In the genomic region with DNA sequence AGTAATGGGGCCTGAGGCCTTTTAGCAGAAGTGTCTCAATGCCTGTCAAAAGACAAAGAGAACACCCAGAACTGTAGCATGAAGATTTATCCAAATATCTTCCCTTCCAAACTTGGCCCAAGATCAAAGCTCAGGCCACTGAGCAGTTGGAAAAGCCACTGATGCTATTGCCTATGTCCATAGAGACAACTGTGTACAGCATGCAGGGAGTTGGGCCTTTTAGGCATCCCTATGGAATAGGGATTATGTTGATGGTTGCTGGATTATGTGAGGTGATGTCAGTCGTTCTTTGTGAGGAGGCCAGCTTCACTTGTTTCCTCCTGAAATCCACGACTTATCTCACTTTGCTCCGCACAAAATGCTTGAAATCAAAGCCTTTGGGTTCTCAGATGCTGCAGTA, we compare ENCODE assay signal across 34 mouse cellular contexts.
"Had no signal": no experiment of that assay in that cellular context is flagged by ENCODE, and none has a peak within 500 bp of the region (broad histone marks: within the 10 kb centered on the region; RNA-seq: fewer than 3 reads in every experiment).

No protein-coding gene starts in this region.

- H3K4me2 ChIP-seq: heart, embryonic 12.5 days; heart, embryonic 13.5 days; heart, embryonic 15.5 days; hindbrain, embryonic 12.5 days; hindbrain, embryonic 13.5 days; hindbrain, embryonic 14.5 days; hindbrain, embryonic 15.5 days; intestine, embryonic 15.5 days; kidney, embryonic 15.5 days had no signal

- H3K4me3 ChIP-seq: heart, embryonic 10.5 days; heart, embryonic 12.5 days; heart, embryonic 13.5 days; heart, embryonic 15.5 days; hindbrain, embryonic 10.5 days; hindbrain, embryonic 12.5 days; hindbrain, embryonic 13.5 days; hindbrain, embryonic 15.5 days; intestine, embryonic 15.5 days; kidney, embryonic 15.5 days; layer of hippocampus, adult 2 months had no signal

- H3K9me3 ChIP-seq: heart, embryonic 10.5 days; heart, embryonic 12.5 days; heart, embryonic 13.5 days; heart, embryonic 15.5 days; hindbrain, embryonic 10.5 days; hindbrain, embryonic 12.5 days; hindbrain, embryonic 13.5 days; hindbrain, embryonic 15.5 days; intestine, embryonic 15.5 days; kidney, embryonic 15.5 days had no signal

- H3K36me3 ChIP-seq: heart, embryonic 10.5 days; heart, embryonic 12.5 days; heart, embryonic 13.5 days; heart, embryonic 15.5 days; hindbrain, embryonic 10.5 days; hindbrain, embryonic 12.5 days; hindbrain, embryonic 13.5 days; hindbrain, embryonic 15.5 days; intestine, embryonic 15.5 days; kidney, embryonic 15.5 days had no signal

- DNase-seq: heart, postnatal 10 days; heart, postnatal 14 days; heart, postnatal 36 days; heart, postnatal 4 days; kidney, adult 11 months; kidney, adult 18-20 months; kidney, adult 2 months; kidney, adult 8-10 months; kidney, adult 9 months; kidney, postnatal 10 days; kidney, postnatal 14 days; kidney, postnatal 25 days; kidney, postnatal 36 days; kidney, postnatal 4 days; layer of hippocampus, adult 9-11 months; layer of hippocampus, postnatal 36 days had no signal

- H3K27me3 ChIP-seq: heart, embryonic 13.5 days; heart, embryonic 15.5 days; hindbrain, embryonic 12.5 days; hindbrain, embryonic 13.5 days; hindbrain, embryonic 15.5 days; intestine, embryonic 15.5 days; kidney, embryonic 15.5 days had no signal

- H3K27ac ChIP-seq: heart, embryonic 10.5 days; heart, embryonic 13.5 days; heart, embryonic 15.5 days; hindbrain, embryonic 10.5 days; hindbrain, embryonic 12.5 days; hindbrain, embryonic 13.5 days; hindbrain, embryonic 14.5 days; hindbrain, embryonic 15.5 days; hindbrain, postnatal 0 days; intestine, embryonic 15.5 days; kidney, embryonic 15.5 days; kidney, postnatal 0 days; layer of hippocampus, adult 2 months had no signal

- ATAC-seq: hindbrain, embryonic 16.5 days; hindbrain, postnatal 0 days; inflammation-experienced regulatory T-cells, adult 6 months; intestine, embryonic 15.5 days; intestine, embryonic 16.5 days; intestine, postnatal 0 days had no signal

- H3K4me1 ChIP-seq: heart, embryonic 10.5 days; heart, embryonic 12.5 days; heart, embryonic 13.5 days; heart, embryonic 15.5 days; hindbrain, embryonic 10.5 days; hindbrain, embryonic 12.5 days; hindbrain, embryonic 13.5 days; hindbrain, embryonic 15.5 days; intestine, embryonic 15.5 days; kidney, embryonic 15.5 days had no signal

- H3K9ac ChIP-seq: heart, embryonic 12.5 days; heart, embryonic 13.5 days; heart, embryonic 15.5 days; hindbrain, embryonic 12.5 days; hindbrain, embryonic 13.5 days; hindbrain, embryonic 14.5 days; hindbrain, embryonic 15.5 days; intestine, embryonic 15.5 days; kidney, embryonic 15.5 days had no signal
